Mouse (Mus musculus): Measurements from ENCODE around the gene Braf. TPM values are rescaled to one million over a fixed set of nuclear protein-coding genes. Genes with fewer than 3 reads are reported as not detected.
A peak's percentile ranks its signal among the peaks of the same experiment; 100 is the strongest.

Gene Braf
- total RNA-seq, 2 experiments from 2014 or later = 15.2 to 15.9 TPM

DNA sequence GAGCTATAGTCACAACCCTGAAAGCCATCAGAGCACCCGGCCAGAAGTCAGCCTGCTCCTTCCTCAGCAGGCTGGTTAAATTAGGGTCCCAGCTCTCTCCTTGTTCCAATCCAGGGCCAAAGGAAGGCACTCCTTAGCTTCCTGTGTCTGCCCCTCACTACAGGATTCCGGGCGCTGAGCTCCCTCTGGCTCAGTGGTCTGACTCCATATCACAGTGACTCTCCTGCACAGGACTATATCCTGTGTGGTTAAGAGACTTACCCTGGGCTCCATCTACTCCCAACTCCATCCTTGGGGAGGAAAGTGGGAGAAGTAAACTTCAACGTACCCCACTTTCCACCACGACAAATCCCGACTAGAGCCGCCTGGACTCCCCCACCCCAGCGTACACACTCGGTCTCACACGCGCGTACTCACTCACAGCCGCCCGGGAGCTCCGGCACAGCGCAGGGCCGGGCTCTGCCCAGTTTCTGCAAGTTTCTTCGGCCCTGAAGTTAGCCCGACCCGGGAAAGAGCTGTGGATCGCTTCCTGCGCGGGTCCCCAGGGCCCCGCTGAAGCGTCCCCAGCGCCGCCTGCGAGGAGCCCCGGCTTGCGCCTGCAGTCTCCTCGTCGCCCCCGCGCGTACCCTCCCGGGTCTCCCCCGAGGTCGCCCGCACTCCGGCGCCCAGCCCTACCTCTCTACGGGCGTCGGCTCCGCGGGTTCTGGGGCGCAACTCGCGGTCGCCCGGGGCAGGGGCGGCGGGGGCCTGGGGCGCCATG lies 168.2 kb downstream of the Braf start:
- peak; percentile 32 to 75 for DNase-seq

DNA sequence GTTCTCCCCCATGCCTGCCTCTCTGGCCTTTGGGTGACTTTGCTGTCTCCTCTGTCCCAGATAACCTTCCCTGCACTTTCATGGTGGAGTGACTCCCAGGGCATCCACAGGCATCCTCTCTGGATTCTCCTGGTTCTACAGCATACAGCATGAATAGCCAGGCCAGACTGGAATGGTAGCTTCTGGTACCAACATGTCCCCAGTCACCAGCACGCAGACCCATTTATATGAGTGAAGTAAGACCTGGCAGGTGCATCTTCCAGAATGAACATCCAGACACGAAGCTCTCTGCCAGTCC lies 169.7 kb downstream of the Braf start:
- DNase-seq = no peak

DNA sequence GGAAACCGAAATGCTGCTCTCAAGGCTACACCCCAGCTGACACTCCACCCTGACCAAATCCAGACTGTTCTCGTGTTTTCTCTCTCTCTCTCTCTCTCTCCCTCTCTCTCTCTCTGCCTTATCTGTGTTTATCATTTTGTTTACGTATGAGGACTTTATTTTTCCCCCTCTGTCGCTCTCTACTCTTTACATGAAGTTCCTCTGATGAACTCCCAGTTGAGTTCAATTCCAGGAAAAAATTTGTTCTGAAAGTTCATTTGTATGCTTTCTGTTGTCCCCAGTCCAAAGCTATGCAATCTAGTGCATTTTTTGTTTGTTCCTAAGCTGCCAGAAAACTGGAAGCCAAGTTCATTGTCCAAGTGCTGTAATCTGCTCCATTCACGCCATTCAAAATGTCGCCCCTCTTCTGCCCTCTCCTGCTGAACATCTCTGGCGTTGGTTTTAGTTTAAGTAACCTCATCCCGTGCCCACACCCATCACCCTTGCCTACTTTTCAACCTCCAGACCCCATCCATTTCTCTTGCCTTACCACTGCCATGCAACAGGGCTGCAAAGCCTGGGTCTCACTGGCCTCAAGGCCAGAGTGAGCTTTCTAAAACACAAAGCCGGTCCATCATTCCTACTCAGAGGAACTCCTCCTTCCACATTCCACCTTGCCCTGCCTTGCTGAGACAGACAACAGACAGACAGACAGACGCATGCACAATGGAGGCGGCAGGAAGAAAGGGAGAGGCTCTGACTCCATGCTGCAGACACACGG lies 170.2 kb downstream of the Braf start:
- DNase-seq = peak in 1 of 2 experiments; percentile 53

Other genes with a start within 250 kb of the Braf start
- 1 to 10 TPM; 5.8 to 6.2 TPM for gene Dennd2a, start 167.6 kb downstream of the Braf start, total RNA-seq (2021)
- gene Adck2, start 151.6 kb downstream of the Braf start, total RNA-seq (2021) = 10 to 100 TPM; 13.1 to 13.6 TPM
- gene Gm42420, start 139.7 kb downstream of the Braf start, total RNA-seq (2021) = 1 to 10 TPM in 1 of 2 experiments, not detected in 1; 1.7 TPM
- 100 to 1,000 TPM; 707 to 787 TPM for gene Ndufb2, start 132.9 kb downstream of the Braf start, total RNA-seq (2021)
- gene Mrps33, start 85.5 kb upstream of the Braf start, total RNA-seq (2021) = 100 to 1,000 TPM in 1 of 2 experiments, 10 to 100 TPM in 1; 95.1 to 108 TPM
- under 1 TPM; 0.42 to 0.90 TPM for gene Tmem178b, start 147.8 kb upstream of the Braf start, total RNA-seq (2021)